Mouse (Mus musculus): ENCODE measurements at regions not wholly inside any gene's neighbourhood (a gene's known extent, or its start where the extent isn't known, plus 50 kb on each side); places are given as distances from the start of the nearest gene placed in this dataset.

- Histone ChIP-seq H3K4me2 (ENCODE audit: low read depth, low read length) (no peak overlapping the region), H3K36me3 (ENCODE audit: control insufficient read depth, insufficient read depth, low read length) (no peaks in the 10 kb centered on the region), H3K9me3 (ENCODE audit: control insufficient read depth, low read length) (no peaks in the 10 kb centered on the region), H3K27ac (replicated peaks; ENCODE audit: low read depth, low read length) (no peak overlapping the region), H3K9ac (ENCODE audit: low read depth, low read length) (no peak overlapping the region), H3K4me3 (ENCODE audit: low read depth, low read length) (no peak overlapping the region), H3K27me3 (replicated peaks; ENCODE audit: control insufficient read depth, insufficient read depth, low read length) (0 out of 2 replicates have a peak, but pooled peaks cover 5% of the 10 kb centered on the region), H3K4me1 (ENCODE audit: control insufficient read depth, insufficient read depth, low read length) (peaks cover 3% of the 10 kb centered on the region; the same call in 1 of the 2 replicates)
- ATAC-seq (ENCODE audit: low read depth) (no peak), DNase-seq (ENCODE audit: low spot score) (no peak)
- WGBS = 74% methylated on average over 2 of the region's 2 CpGs
Observed at GRCm38 (mm10) chr5:119059223-119059622, 498.7 kb downstream of the Med13l start.

- Histone ChIP-seq H3K4me3 (ENCODE audit: low read depth, low read length) (no peak overlapping the region), H3K4me1 (ENCODE audit: control insufficient read depth, insufficient read depth, low read length) (peaks cover 3% of the 10 kb centered on the region; the same call in 1 of the 2 replicates), H3K27me3 (replicated peaks; ENCODE audit: control insufficient read depth, insufficient read depth, low read length) (no peaks in the 10 kb centered on the region), H3K36me3 (ENCODE audit: control insufficient read depth, insufficient read depth, low read length) (no peaks in the 10 kb centered on the region), H3K9me3 (ENCODE audit: control insufficient read depth, low read length) (no peaks in the 10 kb centered on the region), H3K27ac (replicated peaks; ENCODE audit: low read depth, low read length) (no peak overlapping the region), H3K4me2 (ENCODE audit: low read depth, low read length) (no peak overlapping the region), H3K9ac (ENCODE audit: low read depth, low read length) (no peak overlapping the region)
- 29% methylated on average over 4 of the region's 4 CpGs for WGBS
- DNase-seq (ENCODE audit: low spot score) (peak; percentile 44), ATAC-seq (ENCODE audit: low read depth) (no peak)
Observed at GRCm38 (mm10) chr5:119060886-119061285, 500.4 kb downstream of the Med13l start.

GRCm38 (mm10) chr5:119062478-119062877, 502.0 kb downstream of the Med13l start:
- H3K27ac ChIP-seq (replicated peaks; ENCODE audit: low read depth, low read length) = no peak overlapping the region
- H3K36me3 ChIP-seq (ENCODE audit: control insufficient read depth, insufficient read depth, low read length) = no peaks in the 10 kb centered on the region
- H3K4me2 ChIP-seq (ENCODE audit: low read depth, low read length) = no peak overlapping the region
- ATAC-seq (ENCODE audit: low read depth) (no peak), DNase-seq (ENCODE audit: low spot score) (no peak)
- H3K9ac ChIP-seq (ENCODE audit: low read depth, low read length) = no peak overlapping the region
- H3K4me1 ChIP-seq (ENCODE audit: control insufficient read depth, insufficient read depth, low read length) = peaks cover 3% of the 10 kb centered on the region; the same call in 1 of the 2 replicates
- no peak overlapping the region for H3K4me3 ChIP-seq (ENCODE audit: low read depth, low read length)
- no peaks in the 10 kb centered on the region for H3K9me3 ChIP-seq (ENCODE audit: control insufficient read depth, low read length)
- WGBS = 84% methylated on average over 11 of the region's 11 CpGs
- H3K27me3 ChIP-seq (replicated peaks; ENCODE audit: control insufficient read depth, insufficient read depth, low read length) = no peaks in the 10 kb centered on the region

- WGBS = 72% methylated on average over 6 of the region's 6 CpGs
- ATAC-seq (ENCODE audit: low read depth) (no peak), DNase-seq (ENCODE audit: low spot score) (no peak)
- H3K9ac ChIP-seq (ENCODE audit: low read depth, low read length) = no peak overlapping the region
- no peak overlapping the region for H3K27ac ChIP-seq (replicated peaks; ENCODE audit: low read depth, low read length)
- no peaks in the 10 kb centered on the region for H3K36me3 ChIP-seq (ENCODE audit: control insufficient read depth, insufficient read depth, low read length)
- no peak overlapping the region for H3K4me2 ChIP-seq (ENCODE audit: low read depth, low read length)
- H3K27me3 ChIP-seq (replicated peaks; ENCODE audit: control insufficient read depth, insufficient read depth, low read length) = no peaks in the 10 kb centered on the region
- H3K9me3 ChIP-seq (ENCODE audit: control insufficient read depth, low read length) = no peaks in the 10 kb centered on the region
- no peak overlapping the region for H3K4me3 ChIP-seq (ENCODE audit: low read depth, low read length)
- no peaks in the 10 kb centered on the region for H3K4me1 ChIP-seq (ENCODE audit: control insufficient read depth, insufficient read depth, low read length)
Observed at GRCm38 (mm10) chr5:119066666-119067065, 506.2 kb downstream of the Med13l start.

GRCm38 (mm10) chr5:119069765-119070333, 509.4 kb downstream of the Med13l start:
- WGBS = 68% methylated on average over 10 of the region's 10 CpGs
- Histone ChIP-seq H3K4me3 (ENCODE audit: low read depth, low read length) (no peak overlapping the region), H3K27me3 (replicated peaks; ENCODE audit: control insufficient read depth, insufficient read depth, low read length) (no peaks in the 10 kb centered on the region), H3K4me2 (ENCODE audit: low read depth, low read length) (no peak overlapping the region), H3K4me1 (ENCODE audit: control insufficient read depth, insufficient read depth, low read length) (no peaks in the 10 kb centered on the region), H3K9ac (ENCODE audit: low read depth, low read length) (no peak overlapping the region), H3K36me3 (ENCODE audit: control insufficient read depth, insufficient read depth, low read length) (no peaks in the 10 kb centered on the region), H3K27ac (replicated peaks; ENCODE audit: low read depth, low read length) (no peak overlapping the region), H3K9me3 (ENCODE audit: control insufficient read depth, low read length) (no peaks in the 10 kb centered on the region)
- DNase-seq (ENCODE audit: low spot score) (no peak), ATAC-seq (ENCODE audit: low read depth) (no peak)

GRCm38 (mm10) chr5:119072712-119073111, 512.2 kb downstream of the Med13l start:
- Histone ChIP-seq H3K36me3 (ENCODE audit: control insufficient read depth, insufficient read depth, low read length) (no peaks in the 10 kb centered on the region), H3K27ac (replicated peaks; ENCODE audit: low read depth, low read length) (no peak overlapping the region), H3K9me3 (ENCODE audit: control insufficient read depth, low read length) (no peaks in the 10 kb centered on the region), H3K4me1 (ENCODE audit: control insufficient read depth, insufficient read depth, low read length) (no peaks in the 10 kb centered on the region), H3K9ac (ENCODE audit: low read depth, low read length) (no peak overlapping the region), H3K4me2 (ENCODE audit: low read depth, low read length) (no peak overlapping the region), H3K4me3 (ENCODE audit: low read depth, low read length) (no peak overlapping the region), H3K27me3 (replicated peaks; ENCODE audit: control insufficient read depth, insufficient read depth, low read length) (no peaks in the 10 kb centered on the region)
- no peak for ATAC-seq (ENCODE audit: low read depth)
- DNase-seq (ENCODE audit: low spot score) = no peak
- 94% methylated on average over 14 of the region's 14 CpGs for WGBS

- ATAC-seq (ENCODE audit: low read depth) (no peak), DNase-seq (ENCODE audit: low spot score) (no peak)
- Histone ChIP-seq H3K4me1 (ENCODE audit: control insufficient read depth, insufficient read depth, low read length) (no peaks in the 10 kb centered on the region), H3K36me3 (ENCODE audit: control insufficient read depth, insufficient read depth, low read length) (no peaks in the 10 kb centered on the region), H3K9me3 (ENCODE audit: control insufficient read depth, low read length) (no peaks in the 10 kb centered on the region), H3K27ac (replicated peaks; ENCODE audit: low read depth, low read length) (no peak overlapping the region), H3K9ac (ENCODE audit: low read depth, low read length) (no peak overlapping the region), H3K27me3 (replicated peaks; ENCODE audit: control insufficient read depth, insufficient read depth, low read length) (peaks cover 13% of the 10 kb centered on the region), H3K4me2 (ENCODE audit: low read depth, low read length) (no peak overlapping the region), H3K4me3 (ENCODE audit: low read depth, low read length) (no peak overlapping the region)
- 87% methylated on average over 5 of the region's 5 CpGs for WGBS
Observed at GRCm38 (mm10) chr5:119080747-119081146, 520.3 kb downstream of the Med13l start.

- Histone ChIP-seq H3K4me2 (ENCODE audit: low read depth, low read length) (no peak overlapping the region), H3K9ac (ENCODE audit: low read depth, low read length) (no peak overlapping the region), H3K9me3 (ENCODE audit: control insufficient read depth, low read length) (no peaks in the 10 kb centered on the region), H3K4me3 (ENCODE audit: low read depth, low read length) (no peak overlapping the region), H3K27ac (replicated peaks; ENCODE audit: low read depth, low read length) (no peak overlapping the region), H3K36me3 (ENCODE audit: control insufficient read depth, insufficient read depth, low read length) (no peaks in the 10 kb centered on the region), H3K4me1 (ENCODE audit: control insufficient read depth, insufficient read depth, low read length) (0 out of 2 replicates have a peak, but pooled peaks cover 3% of the 10 kb centered on the region), H3K27me3 (replicated peaks; ENCODE audit: control insufficient read depth, insufficient read depth, low read length) (peaks cover 33% of the 10 kb centered on the region)
- ATAC-seq (ENCODE audit: low read depth) = no peak
- WGBS = 61% methylated on average over 15 of the region's 15 CpGs
- no peak for DNase-seq (ENCODE audit: low spot score)
Observed at GRCm38 (mm10) chr5:119082895-119083294, 522.4 kb downstream of the Med13l start.

GRCm38 (mm10) chr5:119097576-119098193, 537.2 kb downstream of the Med13l start:
- H3K36me3 ChIP-seq (ENCODE audit: control insufficient read depth, insufficient read depth, low read length) = no peaks in the 10 kb centered on the region
- no peaks in the 10 kb centered on the region for H3K9me3 ChIP-seq (ENCODE audit: control insufficient read depth, low read length)
- peak overlapping the region; percentile 48 for H3K9ac ChIP-seq (ENCODE audit: low read depth, low read length)
- no peak overlapping the region for H3K27ac ChIP-seq (replicated peaks; ENCODE audit: low read depth, low read length)
- peak overlapping the region; percentile 27 for H3K4me3 ChIP-seq (ENCODE audit: low read depth, low read length)
- peak overlapping the region; percentile 55 for H3K4me2 ChIP-seq (ENCODE audit: low read depth, low read length)
- peaks cover 4% of the 10 kb centered on the region for H3K27me3 ChIP-seq (replicated peaks; ENCODE audit: control insufficient read depth, insufficient read depth, low read length)
- no peaks in the 10 kb centered on the region for H3K4me1 ChIP-seq (ENCODE audit: control insufficient read depth, insufficient read depth, low read length)
- peak; percentile 46 for DNase-seq (ENCODE audit: low spot score)
- ATAC-seq (ENCODE audit: low read depth) = no peak
- WGBS = 6% methylated on average over 17 of the region's 17 CpGs

Measured in embryonic facial prominence, embryonic 14.5 days (tissue).